Mouse (Mus musculus): ENCODE results near the gene Trappc10.

Trappc10 gene

GRCm38 (mm10) chr10:78244438-78245224 is at the start of gene Trappc10:
TSS of gene Trappc10 (minus strand) at chr10:78244641.
- peak; percentile 83 for DNase-seq (ENCODE audit: extremely low spot score)

- DNase-seq (ENCODE audit: extremely low spot score) = no peak
Measured at GRCm38 (mm10) chr10:78293576-78293975, 49.1 kb upstream of the Trappc10 start.

GRCm38 (mm10) chr10:78292381-78292780 is 47.9 kb upstream of the Trappc10 start:
- DNase-seq (ENCODE audit: extremely low spot score) = no peak

DNA sequence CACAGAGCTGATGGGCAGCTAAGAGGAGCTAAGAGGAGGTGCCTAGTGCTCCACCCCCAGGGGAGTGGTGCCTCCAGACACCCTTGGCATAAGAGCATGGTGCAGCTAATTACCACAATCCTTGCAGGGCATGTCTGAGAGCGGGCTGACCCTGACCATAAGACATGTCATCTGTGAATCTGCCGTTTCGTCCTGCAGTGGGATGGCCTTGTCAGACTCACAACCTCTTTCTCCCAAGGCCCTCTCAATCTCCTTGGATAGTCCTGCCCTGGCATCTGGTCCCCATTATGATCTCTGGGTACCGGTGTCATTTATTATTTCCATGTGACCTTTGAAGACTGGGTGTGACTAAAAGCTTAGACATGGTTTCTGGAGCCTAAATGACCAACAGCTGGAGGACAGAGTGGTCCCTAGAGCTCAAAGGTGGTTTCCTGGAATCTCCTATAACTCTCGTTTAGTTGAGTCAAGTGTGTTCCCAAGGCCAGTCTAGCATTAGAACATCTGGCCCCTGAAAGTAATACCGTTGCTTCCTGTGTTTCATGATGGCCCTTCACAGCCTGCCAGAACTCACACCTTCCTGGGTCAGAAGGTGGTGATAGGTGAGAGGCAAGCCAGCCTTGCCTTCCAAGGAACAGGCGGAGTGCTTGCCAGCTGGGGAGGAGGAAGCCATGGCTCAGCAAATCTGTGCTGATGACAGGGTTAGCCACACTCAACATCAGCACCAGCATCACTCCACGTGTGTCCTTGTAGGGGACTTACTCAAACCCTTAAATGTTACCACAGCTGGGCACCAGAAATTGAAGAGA is 46.5 kb upstream of the Trappc10 start:
- no peak for DNase-seq (ENCODE audit: extremely low spot score)

- DNase-seq (ENCODE audit: extremely low spot score) = no peak
Measured at GRCm38 (mm10) chr10:78288896-78289295, 44.5 kb upstream of the Trappc10 start.

DNA sequence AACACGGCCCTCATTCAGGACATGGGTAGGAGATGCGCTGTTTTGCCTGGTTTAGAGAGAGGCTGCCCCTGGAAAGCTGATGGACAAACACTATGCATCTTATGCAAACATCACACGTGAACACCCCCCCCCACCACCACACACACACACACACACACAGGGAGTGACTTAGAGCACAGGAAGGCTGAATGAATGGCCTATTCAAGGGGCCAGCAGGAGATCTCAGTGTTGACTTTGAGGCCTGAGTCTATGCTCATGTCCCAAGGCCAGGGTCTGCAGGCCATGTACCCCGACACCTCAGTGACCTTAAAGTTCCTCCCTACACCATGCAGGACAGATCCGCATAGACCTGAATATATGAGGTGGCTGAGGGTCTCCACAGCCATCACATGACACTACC is 43.7 kb upstream of the Trappc10 start:
- DNase-seq (ENCODE audit: extremely low spot score) = no peak

GRCm38 (mm10) chr10:78287465-78288132 is 43.2 kb upstream of the Trappc10 start:
- DNase-seq (ENCODE audit: extremely low spot score) = no peak

DNA sequence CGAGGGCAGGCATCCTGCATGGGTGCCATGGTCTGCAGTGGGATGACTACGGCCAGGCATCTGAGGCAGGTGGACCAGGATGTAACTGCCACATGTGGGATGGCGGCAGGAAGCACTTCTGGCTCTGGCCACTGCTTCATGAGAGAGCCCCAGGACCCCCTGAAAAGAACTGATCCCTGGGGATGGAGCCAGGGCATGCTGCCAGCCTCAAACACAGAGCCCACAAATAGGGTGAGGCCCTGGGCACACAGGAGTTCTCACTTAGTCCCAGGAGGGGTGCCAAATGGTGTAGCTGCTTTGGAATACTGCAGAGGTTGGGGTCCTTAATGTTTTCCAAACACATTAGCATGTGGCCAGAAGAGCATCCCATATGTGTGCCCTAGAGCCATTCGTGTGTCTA is 41.5 kb upstream of the Trappc10 start:
- no peak for DNase-seq (ENCODE audit: extremely low spot score)

GRCm38 (mm10) chr10:78285409-78285808 is 41.0 kb upstream of the Trappc10 start:
- no peak for DNase-seq (ENCODE audit: extremely low spot score)

- no peak for DNase-seq (ENCODE audit: extremely low spot score)
Measured at GRCm38 (mm10) chr10:78284812-78285211, 40.4 kb upstream of the Trappc10 start.

DNA sequence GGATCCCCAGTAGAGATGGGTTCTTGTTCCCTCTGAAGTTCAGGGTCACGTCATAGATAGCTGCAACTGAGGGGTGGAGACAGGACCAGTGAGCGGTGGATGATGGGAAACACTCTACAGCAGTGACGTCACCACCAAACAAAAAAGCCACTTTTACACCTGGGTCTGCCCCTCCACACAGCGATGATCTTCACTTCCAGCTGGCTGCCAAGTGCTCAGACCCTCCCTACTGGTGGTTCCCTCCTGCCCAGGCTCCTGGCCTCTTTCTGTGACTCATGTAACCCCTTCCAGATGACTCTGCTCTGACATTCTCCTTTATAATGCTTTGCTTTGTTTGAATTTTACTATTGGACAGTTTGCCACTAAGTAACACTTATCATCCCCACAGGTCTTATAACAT is 38.0 kb upstream of the Trappc10 start:
- no peak for DNase-seq (ENCODE audit: extremely low spot score)

- no peak for DNase-seq (ENCODE audit: extremely low spot score)
Measured at GRCm38 (mm10) chr10:78280486-78280885, 36.0 kb upstream of the Trappc10 start.

- DNase-seq (ENCODE audit: extremely low spot score) = peak; percentile 41
Measured at GRCm38 (mm10) chr10:78279210-78279609, 34.8 kb upstream of the Trappc10 start.

GRCm38 (mm10) chr10:78277835-78278234 is 33.4 kb upstream of the Trappc10 start:
- no peak for DNase-seq (ENCODE audit: extremely low spot score)

GRCm38 (mm10) chr10:78276242-78276641 is 31.8 kb upstream of the Trappc10 start:
- DNase-seq (ENCODE audit: extremely low spot score) = no peak

DNA sequence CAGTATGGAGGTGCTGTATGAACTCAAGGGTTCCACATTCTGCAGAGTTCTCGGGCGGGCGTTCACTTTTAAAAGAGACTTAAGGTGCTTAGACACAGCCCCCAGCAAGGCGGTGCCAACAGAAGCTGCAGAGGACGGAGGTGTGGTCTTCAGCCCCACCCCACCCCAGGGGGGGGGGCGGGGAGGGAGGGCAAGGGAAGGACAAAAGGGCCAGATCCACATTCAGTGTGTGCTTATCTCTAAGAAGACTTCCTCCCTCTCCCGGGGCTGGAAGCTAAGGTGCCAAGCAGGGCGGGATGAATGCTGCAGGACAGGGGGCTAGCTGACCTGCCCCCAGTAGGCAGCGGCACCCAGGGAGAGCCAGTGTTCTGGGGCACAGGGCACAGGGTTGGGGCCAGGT is 28.5 kb upstream of the Trappc10 start:
- DNase-seq (ENCODE audit: extremely low spot score) = peak; percentile 12

- DNase-seq (ENCODE audit: extremely low spot score) = no peak
Measured at GRCm38 (mm10) chr10:78265881-78266280, 21.4 kb upstream of the Trappc10 start.

DNA sequence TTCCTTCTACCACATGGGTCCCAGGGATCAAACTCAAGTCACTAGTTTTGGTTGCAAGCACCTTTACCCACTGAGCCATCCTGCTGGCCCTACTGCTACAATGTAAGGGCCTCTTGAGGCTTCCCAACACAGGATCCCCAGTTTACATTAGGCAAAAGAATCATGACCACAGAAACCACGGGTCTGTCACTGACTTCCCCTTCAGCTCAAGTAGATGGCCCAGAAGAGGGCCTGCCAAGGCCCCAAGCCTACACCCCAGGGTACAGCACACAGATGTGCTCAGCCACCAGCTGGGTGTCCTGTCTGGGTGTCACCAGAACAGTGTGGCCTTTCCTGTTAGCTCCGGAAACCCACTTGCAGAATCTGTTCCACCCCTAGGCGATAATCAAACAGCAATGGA is 20.3 kb upstream of the Trappc10 start:
- no peak for DNase-seq (ENCODE audit: extremely low spot score)

DNA sequence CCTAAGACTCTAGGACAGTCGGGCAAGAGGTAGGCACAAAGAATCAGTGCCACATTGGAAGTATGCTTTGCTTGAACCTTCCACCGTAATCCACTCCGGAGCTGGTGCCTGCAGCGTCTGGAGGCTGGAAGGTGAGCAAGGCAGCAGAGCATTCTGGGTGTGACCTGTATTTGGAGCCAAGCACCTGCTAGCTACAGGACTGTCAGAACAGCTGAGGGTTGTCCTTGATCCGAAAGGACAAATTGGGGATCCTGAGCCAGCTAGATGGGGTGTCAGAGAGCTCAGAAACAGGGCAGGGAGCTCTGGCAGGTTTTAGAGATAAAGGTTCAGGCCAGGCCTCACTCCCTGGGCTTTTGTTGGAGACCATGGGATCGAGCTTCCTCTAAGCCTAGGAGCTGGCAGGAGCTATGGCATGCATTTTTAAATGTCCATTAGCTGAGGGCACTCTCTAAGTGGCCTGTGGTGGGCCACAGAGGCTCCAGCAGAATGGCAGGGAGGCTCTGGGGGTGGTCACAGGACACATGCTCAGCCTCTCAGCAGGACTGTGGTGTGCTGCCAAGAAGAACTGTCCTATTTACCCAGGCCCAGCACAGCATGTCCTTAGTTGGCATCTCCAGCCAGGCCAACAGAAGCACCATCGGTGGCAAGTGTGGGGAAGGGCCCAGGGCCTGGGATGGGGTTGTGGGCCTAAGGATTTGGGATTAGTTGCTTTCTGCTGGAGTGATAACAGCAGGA is 16.6 kb upstream of the Trappc10 start:
- no peak for DNase-seq (ENCODE audit: extremely low spot score)

GRCm38 (mm10) chr10:78260322-78260721 is 15.9 kb upstream of the Trappc10 start:
- no peak for DNase-seq (ENCODE audit: extremely low spot score)

- no peak for DNase-seq (ENCODE audit: extremely low spot score)
Measured at GRCm38 (mm10) chr10:78259702-78260101, 15.3 kb upstream of the Trappc10 start.

DNA sequence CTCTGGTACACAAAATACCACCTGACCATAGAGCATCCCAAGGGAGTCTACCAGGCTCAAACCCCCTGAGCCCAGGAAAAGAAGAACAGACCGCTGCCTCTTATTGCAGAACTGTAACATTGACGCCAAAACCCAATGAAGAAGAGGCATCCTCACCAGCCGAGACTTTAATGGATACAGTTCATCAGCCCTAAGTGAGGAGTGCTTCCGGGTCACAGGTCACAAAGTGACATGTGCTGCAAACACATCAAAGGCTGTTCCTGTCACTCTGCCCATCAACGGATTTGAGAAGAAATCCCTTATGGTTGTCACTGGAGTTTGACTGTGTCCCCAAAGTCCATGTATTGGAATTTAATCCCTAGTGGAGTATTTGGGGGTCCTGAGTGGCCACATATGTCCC is 14.8 kb upstream of the Trappc10 start:
- DNase-seq (ENCODE audit: extremely low spot score) = no peak
